Mouse (Mus musculus) CH12.LX (cell line): ENCODE data around the gene Rnf213. TPM values are rescaled to one million over a fixed set of nuclear protein-coding genes. Genes with fewer than 3 reads are reported as not detected.

Source experiments
- DNase-seq: peaks from one replicate; pipeline ENCODE4 v3.0.0-alpha.2; 2013; ENCODE audit errors: extremely low read depth
- H3K27ac ChIP-seq: 2 replicates; pipeline ENCODE4 v1.5.1; 2012; ENCODE audit warnings: low read depth, mild to moderate bottlenecking, control low read depth, moderate library complexity; ENCODE audit not compliant: insufficient read depth
- H3K27me3 ChIP-seq: replicated peaks from 2 replicates; pipeline ENCODE3; 2012; ENCODE audit warnings: inconsistent platforms
- H3K36me3 ChIP-seq, 2 experiments: replicated peaks in 1 of 2; 2 replicates each; pipeline versions ENCODE3 to v1.6.1; 2012; ENCODE audit warnings: inconsistent platforms in 1 of 2, low read length in 1 of 2, mild to moderate bottlenecking in 1 of 2, mixed read lengths in 1 of 2, moderate library complexity in 1 of 2; ENCODE audit not compliant: control insufficient read depth in 1 of 2, insufficient read depth in 1 of 2
- H3K4me1 ChIP-seq, 2 experiments: 2 replicates each; pipeline ENCODE4 v1.6.1; 2012; ENCODE audit warnings: inconsistent platforms in 1 of 2, moderate library complexity in 1 of 2; ENCODE audit not compliant: insufficient read depth in 2 of 2, control insufficient read depth in 1 of 2
- H3K4me2 ChIP-seq: 2 replicates; pipeline ENCODE4 v1.6.1; 2012; ENCODE audit warnings: low read depth, mild to moderate bottlenecking, control low read depth; ENCODE audit not compliant: poor library complexity, insufficient read depth, severe bottlenecking
- H3K4me3 ChIP-seq, 3 experiments: fragments of 150-350 bp in 1 of 3; sonication (generic) in 1 of 3; replicated peaks in 1 of 3; 2 replicates each; pipeline versions ENCODE3 to v1.5.1; 2011 to 2012; ENCODE audit warnings: low read depth in 2 of 3, low read length in 2 of 3, mild to moderate bottlenecking in 2 of 3, moderate library complexity in 2 of 3, control low read depth in 1 of 3, improper control_type of control experiment in 1 of 3, inconsistent platforms in 1 of 3, mixed read lengths in 1 of 3; ENCODE audit not compliant: poor library complexity in 1 of 3
- H3K79me2 ChIP-seq: replicated peaks from 2 replicates; pipeline ENCODE4 v1.6.1; 2012; ENCODE audit warnings: mild to moderate bottlenecking, moderate library complexity; ENCODE audit not compliant: control insufficient read depth, poor library complexity, insufficient read depth, severe bottlenecking; ENCODE audit errors: extremely low read depth
- H3K9ac ChIP-seq: 2 replicates; pipeline ENCODE4 v1.6.1; 2012; ENCODE audit warnings: low read depth, mild to moderate bottlenecking, control low read depth, moderate library complexity; ENCODE audit not compliant: insufficient read depth
- H3K9me3 ChIP-seq: replicated peaks from 2 replicates; pipeline ENCODE3; 2012; ENCODE audit warnings: low read length, inconsistent platforms, mixed read lengths
- BHLHE40 ChIP-seq: IDR thresholded peaks from 2 replicates; pipeline ENCODE4 v1.6.1; 2011; ENCODE audit warnings: mild to moderate bottlenecking, low read depth, low read length, improper control_type of control experiment
- E2F4 ChIP-seq: IDR thresholded peaks from 2 replicates; pipeline ENCODE4 v1.6.1; 2011; ENCODE audit warnings: low read depth, low read length, improper control_type of control experiment; ENCODE audit not compliant: insufficient replicate concordance
- EP300 ChIP-seq: IDR thresholded peaks from 2 replicates; pipeline ENCODE4 v1.6.1; 2011; ENCODE audit warnings: low read length, improper control_type of control experiment
- JUN ChIP-seq: IDR thresholded peaks from 2 replicates; pipeline ENCODE4 v1.6.1; 2011; ENCODE audit warnings: low read depth, mild to moderate bottlenecking, low read length, improper control_type of control experiment, moderate library complexity; ENCODE audit not compliant: insufficient read depth
- JUND ChIP-seq: conservative IDR thresholded peaks from 2 replicates; pipeline ENCODE4 v1.6.1; 2011; ENCODE audit warnings: low read depth, low read length, improper control_type of control experiment
- KAT2A ChIP-seq: IDR thresholded peaks from 2 replicates; pipeline ENCODE4 v1.6.1; 2012; ENCODE audit warnings: low read length, improper control_type of control experiment, inconsistent platforms; ENCODE audit not compliant: insufficient replicate concordance
- MAX ChIP-seq: IDR thresholded peaks from 2 replicates; pipeline ENCODE4 v1.6.1; 2011; ENCODE audit warnings: low read length, improper control_type of control experiment
- MEF2A ChIP-seq: IDR thresholded peaks from 2 replicates; pipeline ENCODE4 v1.6.1; 2014; ENCODE audit warnings: low read depth, mild to moderate bottlenecking, inconsistent platforms, low read length, improper control_type of control experiment, borderline replicate concordance
- MXI1 ChIP-seq: IDR thresholded peaks from 2 replicates; pipeline ENCODE4 v1.6.1; 2011; ENCODE audit warnings: mild to moderate bottlenecking, low read depth, low read length, improper control_type of control experiment
- NELFE ChIP-seq: IDR thresholded peaks from 2 replicates; pipeline ENCODE4 v1.6.1; 2011; ENCODE audit warnings: low read depth, low read length, improper control_type of control experiment
- PAX5 ChIP-seq: IDR thresholded peaks from 2 replicates; pipeline ENCODE4 v1.6.1; 2012; ENCODE audit warnings: low read length, inconsistent platforms, mixed read lengths
- POLR2AphosphoS2 ChIP-seq: IDR thresholded peaks from 2 replicates; pipeline ENCODE4 v1.6.1; 2011; ENCODE audit warnings: low read depth, low read length, improper control_type of control experiment
- RAD21 ChIP-seq: IDR thresholded peaks from 2 replicates; pipeline ENCODE4 v1.6.1; 2011; ENCODE audit warnings: low read depth, mild to moderate bottlenecking, low read length, improper control_type of control experiment, moderate library complexity
- SMC3 ChIP-seq: IDR thresholded peaks from 2 replicates; pipeline ENCODE4 v1.6.1; 2011; ENCODE audit warnings: low read depth, low read length, improper control_type of control experiment
- TBP ChIP-seq: conservative IDR thresholded peaks from 2 replicates; pipeline ENCODE4 v1.6.1; 2011; ENCODE audit warnings: low read depth, low read length, improper control_type of control experiment
- TCF12 ChIP-seq: IDR thresholded peaks from 2 replicates; pipeline ENCODE4 v1.6.1; 2014; ENCODE audit warnings: low read depth, mild to moderate bottlenecking, inconsistent platforms, low read length, improper control_type of control experiment
- dilution Hi-C: fragments of 300-500 bp; cut with MboI; formaldehyde crosslinking; loops from 2 replicates; pipeline ENCODE4 v1.14.3; 2020; ENCODE audit warnings: low sequenced_read_pairs; ENCODE audit not compliant: extremely low pct_unique_long_range_greater_than_20kb, extremely low pct_ligation_motif_present
- in situ Hi-C: fragments of 300-500 bp; cut with MboI; formaldehyde crosslinking; loops from 3 replicates; pipeline ENCODE4 v1.14.3; 2019; ENCODE audit warnings: low sequenced_read_pairs, low pct_ligation_motif_present, low pct_unique_long_range_greater_than_20kb, mixed read lengths
- polyA plus RNA-seq: library from polyadenylated mRNA; unstranded; fragments of >175 nt; gene quantifications from 2 replicates; pipeline ENCODE4 v1.2.1, GENCODE M21; 2012; ENCODE audit warnings: low read depth; ENCODE audit not compliant: insufficient read length
- total RNA-seq, 2 experiments: library from RNA; depleted of rRNA; stranded (reverse); fragments of 300-350 nt in 1 of 2; fragments of >200 nt in 1 of 2; gene quantifications; 2 replicates each; pipeline ENCODE4 v1.2.3; 2012 to 2014

Rnf213 gene
- total and polyA plus RNA-seq, 3 experiments: 4.2 to 23.2 (median 11.2) TPM

- dilution Hi-C loops (no loop called here), in situ Hi-C loops (no loop called here)
- H3K36me3 ChIP-seq: peaks cover 7 to 17% of the 10 kb centered on the region in 2 experiments
- no peak overlapping the region for H3K27ac ChIP-seq
- H3K4me1 ChIP-seq: peaks cover 14 to 26% of the 10 kb centered on the region in 2 experiments
- H3K4me3 ChIP-seq: no peak overlapping the region
- H3K4me2 ChIP-seq: no peak overlapping the region
- H3K9me3 ChIP-seq: no peaks in the 10 kb centered on the region
- H3K27me3 ChIP-seq: peaks cover 56% of the 10 kb centered on the region
- H3K9ac ChIP-seq: no peak overlapping the region
- no peak for DNase-seq
- H3K79me2 ChIP-seq: no peaks in the 10 kb centered on the region
- TF ChIP-seq TBP (no peak), E2F4 (no peak), PAX5 (no peak), JUN (no peak), POLR2AphosphoS2 (no peak), RAD21 (no peak), MXI1 (no peak), JUND (no peak), NELFE (no peak), KAT2A (no peak), SMC3 (no peak), BHLHE40 (no peak), MEF2A (no peak), TCF12 (no peak), EP300 (no peak)
- TF ChIP-seq, all 38 proteins: peak for 0
Measured at GRCm38 (mm10) chr11:119395394-119395793, 2.5 kb downstream of the Rnf213 start.

- no peaks in the 10 kb centered on the region for H3K79me2 ChIP-seq
- H3K9me3 ChIP-seq: no peaks in the 10 kb centered on the region
- no peak for DNase-seq
- in situ Hi-C loops (no loop called here), dilution Hi-C loops (no loop called here)
- no peak overlapping the region for H3K4me2 ChIP-seq
- H3K4me1 ChIP-seq: peaks cover 14 to 23% of the 10 kb centered on the region in 2 experiments
- H3K27ac ChIP-seq: no peak overlapping the region
- TF ChIP-seq MAX (no peak), SMC3 (no peak)
- H3K4me3 ChIP-seq: no peak overlapping the region
- H3K9ac ChIP-seq: no peak overlapping the region
- peaks cover 7 to 17% of the 10 kb centered on the region in 2 experiments for H3K36me3 ChIP-seq
- peaks cover 52% of the 10 kb centered on the region for H3K27me3 ChIP-seq
Measured at GRCm38 (mm10) chr11:119395931-119396330, 3.0 kb downstream of the Rnf213 start.
